Mouse (Mus musculus): ENCODE results near the gene Brix1.
A peak's percentile ranks its signal among the peaks of the same experiment; 100 is the strongest.

Brix1 gene

GRCm38 (mm10) chr15:10460986-10461385, 24.8 kb downstream of the Brix1 start:
- no peak for DNase-seq (ENCODE audit: low read depth, low spot score)

GRCm38 (mm10) chr15:10447102-10447501, 38.6 kb downstream of the Brix1 start:
- peak; percentile 25 for DNase-seq (ENCODE audit: low read depth, low spot score)

- no peak for DNase-seq (ENCODE audit: low read depth, low spot score)
These were observed 43.5 kb downstream of the Brix1 start for GRCm38 (mm10) chr15:10442275-10442674.

- DNase-seq (ENCODE audit: low read depth, low spot score), result no peak
These were observed 44.3 kb downstream of the Brix1 start for GRCm38 (mm10) chr15:10441493-10441892.

- no peak for DNase-seq (ENCODE audit: low read depth, low spot score)
These were observed 45.8 kb downstream of the Brix1 start for GRCm38 (mm10) chr15:10439963-10440362.

GRCm38 (mm10) chr15:10436893-10437292, 48.9 kb downstream of the Brix1 start:
- no peak for DNase-seq (ENCODE audit: low read depth, low spot score)

- DNase-seq (ENCODE audit: low read depth, low spot score), result no peak
These were observed 59.0 kb downstream of the Brix1 start for GRCm38 (mm10) chr15:10426545-10427266.

- DNase-seq (ENCODE audit: low read depth, low spot score), result no peak
These were observed 59.6 kb downstream of the Brix1 start for GRCm38 (mm10) chr15:10426124-10426523.
